Mouse (Mus musculus): Measurements from ENCODE around the gene Pusl1. TPM values are rescaled to one million over a fixed set of nuclear protein-coding genes. Genes with fewer than 3 reads are reported as not detected.

Pusl1 gene
- polyA plus RNA-seq (2014; fragmentation: Nextera tagmentation; extraction: Ambion mirVana), result 30.6 and 32.9 TPM in 2 replicates

DNA sequence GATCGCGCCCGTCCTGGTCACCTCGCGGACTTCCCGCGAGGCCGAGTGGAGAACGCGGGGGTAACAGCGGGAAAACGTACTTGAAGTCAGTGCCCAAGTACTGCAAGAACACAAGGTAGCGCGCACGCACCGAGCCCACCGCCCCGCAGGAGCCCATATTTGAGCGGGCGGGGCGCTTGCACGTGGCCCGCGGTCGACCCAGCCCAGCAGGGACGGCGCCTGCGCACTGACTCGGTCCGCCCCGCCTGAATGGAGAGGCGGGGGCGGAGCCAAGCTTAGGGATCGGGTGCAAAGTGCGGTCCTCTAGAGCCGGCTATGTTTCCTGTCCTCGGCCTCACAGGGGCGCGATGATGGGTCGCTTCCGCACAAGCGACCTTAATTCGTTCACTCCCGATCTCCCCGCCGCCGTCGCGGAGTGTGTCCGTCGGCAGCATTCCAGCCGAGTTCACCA lies at the start of gene Pusl1, which contains the start of gene Acap3:
Gene Pusl1, minus strand, starts transcription at position 231 of the 451 bp plus-strand sequence.
Gene Acap3, plus strand, starts transcription at position 272 of the 451 bp plus-strand sequence.
- Histone ChIP-seq H3K27ac (ENCODE audit: low read depth, low read length) (peak within 1 kb of the TSS; percentile 96), H3K36me3 (ENCODE audit: control insufficient read depth, insufficient read depth, low read length) (peaks cover 17% of the 10 kb centered on the region), H3K9ac (ENCODE audit: low read depth, low read length) (peak within 1 kb of the TSS; percentile 93), H3K4me3 (ENCODE audit: low read depth, low read length) (peak within 1 kb of the TSS; percentile 85), H3K9me3 (replicated peaks; ENCODE audit: control insufficient read depth, low read length) (no peaks in the 10 kb centered on the region), H3K27me3 (ENCODE audit: control insufficient read depth, insufficient read depth, low read length) (no peaks in the 10 kb centered on the region), H3K4me2 (peak within 1 kb of the TSS; percentile 98), H3K4me1 (ENCODE audit: control insufficient read depth, insufficient read depth, low read length) (peaks cover 27% of the 10 kb centered on the region)
- under 1% methylated on average over 52 of the region's 52 CpGs for WGBS (ENCODE audit: insufficient replicate concordance)
- peak; percentile 84 for ATAC-seq (replicated peaks; ENCODE audit: insufficient number of reproducible peaks, low FRiP score, low TSS enrichment)

DNA sequence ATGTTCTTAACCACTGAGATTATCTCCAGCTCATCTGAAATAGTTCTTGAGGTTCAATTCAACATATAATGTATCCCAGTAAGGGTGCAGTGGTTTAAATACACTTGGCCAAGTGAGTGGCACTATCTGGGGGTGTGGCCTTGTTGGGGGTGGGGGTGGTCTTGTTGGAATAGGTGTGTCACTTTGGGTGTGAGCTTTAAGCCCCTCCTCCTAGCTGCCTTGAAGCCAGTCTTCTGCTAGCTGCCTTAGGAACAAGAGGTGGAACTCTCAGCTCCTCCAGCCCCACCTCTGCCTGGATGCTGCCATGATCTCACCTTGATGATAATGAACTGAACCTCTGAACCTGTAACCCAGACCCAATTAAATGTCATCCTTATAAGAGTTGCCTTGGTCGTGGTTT lies 40.5 kb upstream of the Pusl1 start:
- no peak for ATAC-seq (replicated peaks; ENCODE audit: insufficient number of reproducible peaks, low FRiP score, low TSS enrichment)
- Histone ChIP-seq H3K4me3 (ENCODE audit: low read depth, low read length) (no peak overlapping the region), H3K9ac (ENCODE audit: low read depth, low read length) (no peak overlapping the region), H3K4me2 (no peak overlapping the region), H3K27ac (ENCODE audit: low read depth, low read length) (no peak overlapping the region), H3K36me3 (ENCODE audit: control insufficient read depth, insufficient read depth, low read length) (no peaks in the 10 kb centered on the region), H3K4me1 (ENCODE audit: control insufficient read depth, insufficient read depth, low read length) (no peaks in the 10 kb centered on the region), H3K9me3 (replicated peaks; ENCODE audit: control insufficient read depth, low read length) (no peaks in the 10 kb centered on the region), H3K27me3 (ENCODE audit: control insufficient read depth, insufficient read depth, low read length) (peaks cover 3% of the 10 kb centered on the region; the same call in 1 of the 2 replicates)
- WGBS (ENCODE audit: insufficient replicate concordance), result 63% methylated on average over 1 of the region's 1 CpGs

DNA sequence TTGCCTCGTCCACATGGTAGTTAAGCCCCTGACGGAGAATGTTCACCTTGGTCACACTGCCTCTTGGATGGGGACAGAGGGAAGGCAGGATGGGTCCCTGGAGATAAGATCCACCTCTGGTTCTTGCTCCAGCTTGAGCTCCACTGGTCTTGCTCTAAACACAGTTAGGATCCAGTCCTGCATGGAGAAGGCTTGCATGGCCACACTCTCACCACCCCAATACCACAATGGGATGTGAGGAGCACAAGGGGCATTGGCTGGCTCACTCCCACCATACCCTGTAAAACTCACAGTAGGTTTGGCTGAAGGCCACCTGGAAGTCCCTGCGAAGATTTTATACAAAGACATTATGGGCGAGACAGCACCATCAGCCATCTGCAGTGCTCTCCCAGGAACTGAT lies 17.2 kb upstream of the Pusl1 start:
- 82% methylated on average over 4 of the region's 4 CpGs for WGBS (ENCODE audit: insufficient replicate concordance)
- Histone ChIP-seq H3K27me3 (ENCODE audit: control insufficient read depth, insufficient read depth, low read length) (no peaks in the 10 kb centered on the region), H3K36me3 (ENCODE audit: control insufficient read depth, insufficient read depth, low read length) (no peaks in the 10 kb centered on the region; the same call in 1 of the 2 replicates), H3K9ac (ENCODE audit: low read depth, low read length) (no peak overlapping the region), H3K9me3 (replicated peaks; ENCODE audit: control insufficient read depth, low read length) (no peaks in the 10 kb centered on the region), H3K4me1 (ENCODE audit: control insufficient read depth, insufficient read depth, low read length) (no peaks in the 10 kb centered on the region), H3K4me3 (ENCODE audit: low read depth, low read length) (no peak overlapping the region), H3K4me2 (no peak overlapping the region), H3K27ac (ENCODE audit: low read depth, low read length) (no peak overlapping the region)
- ATAC-seq (replicated peaks; ENCODE audit: insufficient number of reproducible peaks, low FRiP score, low TSS enrichment), result no peak

DNA sequence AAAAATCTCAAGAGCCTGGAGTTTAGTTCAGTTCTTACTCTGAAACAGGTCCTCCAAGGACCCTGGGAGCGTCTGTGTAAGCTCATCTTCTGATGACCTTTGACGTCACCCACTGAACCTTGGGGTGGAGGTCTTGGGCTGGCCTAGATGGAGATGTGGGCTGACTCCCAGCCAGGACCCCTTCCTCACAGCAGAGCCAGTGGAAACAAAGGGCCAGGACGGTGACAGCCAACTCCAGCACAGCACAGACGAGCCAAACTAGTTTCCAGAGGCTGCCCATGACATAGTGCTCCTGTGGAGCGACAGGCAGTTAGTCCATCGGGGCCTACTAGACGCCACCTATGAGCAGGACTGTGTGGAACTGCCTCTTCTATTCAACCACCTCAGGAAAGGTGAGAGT lies 16.7 kb upstream of the Pusl1 start:
- Histone ChIP-seq H3K9me3 (replicated peaks; ENCODE audit: control insufficient read depth, low read length) (no peaks in the 10 kb centered on the region), H3K27ac (ENCODE audit: low read depth, low read length) (no peak overlapping the region), H3K4me1 (ENCODE audit: control insufficient read depth, insufficient read depth, low read length) (no peaks in the 10 kb centered on the region), H3K36me3 (ENCODE audit: control insufficient read depth, insufficient read depth, low read length) (peaks cover under 1% of the 10 kb centered on the region; the same call in 1 of the 2 replicates), H3K4me3 (ENCODE audit: low read depth, low read length) (no peak overlapping the region), H3K27me3 (ENCODE audit: control insufficient read depth, insufficient read depth, low read length) (no peaks in the 10 kb centered on the region), H3K4me2 (no peak overlapping the region), H3K9ac (ENCODE audit: low read depth, low read length) (no peak overlapping the region)
- ATAC-seq (replicated peaks; ENCODE audit: insufficient number of reproducible peaks, low FRiP score, low TSS enrichment), result no peak
- WGBS (ENCODE audit: insufficient replicate concordance), result 75% methylated on average over 7 of the region's 7 CpGs

DNA sequence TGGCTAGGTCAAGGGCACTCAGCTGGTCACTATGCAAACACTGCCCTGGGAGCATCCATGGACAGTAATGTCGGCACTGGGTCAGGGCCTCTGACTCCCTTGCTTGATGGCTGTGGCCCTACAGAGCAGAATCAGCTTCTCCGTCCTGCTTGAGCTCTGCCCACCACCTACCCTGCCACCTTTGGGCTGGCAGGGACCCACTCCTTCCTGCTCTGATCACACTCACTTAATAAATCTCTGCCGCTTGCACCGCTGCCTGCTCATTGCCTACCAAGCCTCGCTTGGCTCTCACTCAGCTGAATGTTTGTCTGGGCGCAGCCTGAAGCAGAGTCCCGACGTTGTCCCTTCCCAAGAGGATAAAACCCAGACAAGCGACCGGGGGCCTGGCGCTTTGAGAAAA lies 15.4 kb upstream of the Pusl1 start:
- Histone ChIP-seq H3K4me2 (no peak overlapping the region), H3K27me3 (ENCODE audit: control insufficient read depth, insufficient read depth, low read length) (no peaks in the 10 kb centered on the region), H3K9ac (ENCODE audit: low read depth, low read length) (no peak overlapping the region), H3K27ac (ENCODE audit: low read depth, low read length) (no peak overlapping the region), H3K36me3 (ENCODE audit: control insufficient read depth, insufficient read depth, low read length) (peaks cover 4% of the 10 kb centered on the region; the same call in 1 of the 2 replicates), H3K9me3 (replicated peaks; ENCODE audit: control insufficient read depth, low read length) (no peaks in the 10 kb centered on the region), H3K4me1 (ENCODE audit: control insufficient read depth, insufficient read depth, low read length) (no peaks in the 10 kb centered on the region), H3K4me3 (ENCODE audit: low read depth, low read length) (no peak overlapping the region)
- ATAC-seq (replicated peaks; ENCODE audit: insufficient number of reproducible peaks, low FRiP score, low TSS enrichment), result no peak
- WGBS (ENCODE audit: insufficient replicate concordance), result 84% methylated on average over 11 of the region's 11 CpGs

DNA sequence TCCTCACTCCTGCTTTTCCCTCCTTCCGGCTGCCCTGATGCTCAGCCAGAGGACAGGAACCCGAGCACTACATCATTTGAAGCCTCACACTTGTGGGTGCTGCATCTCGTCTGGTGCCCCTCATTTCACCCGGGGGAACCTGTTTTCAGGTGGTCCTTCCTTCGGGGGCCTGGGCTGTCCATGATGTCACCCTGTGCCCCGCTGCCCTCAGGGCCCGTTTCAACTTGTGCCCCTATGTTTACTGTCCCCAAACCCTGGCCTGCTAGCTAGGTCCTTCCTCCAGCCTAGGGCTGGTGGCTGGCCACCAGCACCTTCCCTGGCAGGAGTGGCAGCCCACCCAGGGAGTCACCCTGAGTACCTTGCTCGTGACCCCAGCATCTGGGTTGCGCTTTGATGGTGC lies 14.5 kb upstream of the Pusl1 start:
- Histone ChIP-seq H3K4me3 (ENCODE audit: low read depth, low read length) (no peak overlapping the region), H3K36me3 (ENCODE audit: control insufficient read depth, insufficient read depth, low read length) (peaks cover 6% of the 10 kb centered on the region; the same call in 1 of the 2 replicates), H3K4me1 (ENCODE audit: control insufficient read depth, insufficient read depth, low read length) (no peaks in the 10 kb centered on the region), H3K27me3 (ENCODE audit: control insufficient read depth, insufficient read depth, low read length) (no peaks in the 10 kb centered on the region), H3K27ac (ENCODE audit: low read depth, low read length) (no peak overlapping the region), H3K9ac (ENCODE audit: low read depth, low read length) (no peak overlapping the region), H3K4me2 (no peak overlapping the region), H3K9me3 (replicated peaks; ENCODE audit: control insufficient read depth, low read length) (no peaks in the 10 kb centered on the region)
- WGBS (ENCODE audit: insufficient replicate concordance), result 83% methylated on average over 9 of the region's 9 CpGs
- no peak for ATAC-seq (replicated peaks; ENCODE audit: insufficient number of reproducible peaks, low FRiP score, low TSS enrichment)

DNA sequence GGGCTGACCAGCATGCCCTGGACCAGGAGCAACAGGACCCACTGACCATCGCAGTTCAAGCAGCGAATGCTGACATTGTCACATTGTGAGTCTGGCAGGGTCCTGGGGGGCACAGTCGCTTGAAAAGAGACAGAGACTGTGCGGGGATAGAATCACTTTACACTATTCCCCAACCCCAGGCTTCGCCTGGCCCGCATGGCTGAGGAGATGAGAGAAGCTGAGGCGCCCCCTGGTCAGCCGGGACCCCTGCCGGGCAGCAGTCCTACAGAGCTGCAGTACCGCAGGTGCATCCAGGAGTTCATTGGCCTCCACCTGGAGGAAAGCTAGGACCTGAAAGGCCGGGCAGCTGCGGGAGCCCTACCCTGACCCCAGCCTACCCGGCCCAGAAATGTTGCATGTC lies 14.1 kb upstream of the Pusl1 start:
- Histone ChIP-seq H3K4me1 (ENCODE audit: control insufficient read depth, insufficient read depth, low read length) (no peaks in the 10 kb centered on the region), H3K4me3 (ENCODE audit: low read depth, low read length) (no peak overlapping the region), H3K9ac (ENCODE audit: low read depth, low read length) (no peak overlapping the region), H3K4me2 (no peak overlapping the region), H3K27me3 (ENCODE audit: control insufficient read depth, insufficient read depth, low read length) (no peaks in the 10 kb centered on the region), H3K9me3 (replicated peaks; ENCODE audit: control insufficient read depth, low read length) (no peaks in the 10 kb centered on the region), H3K27ac (ENCODE audit: low read depth, low read length) (no peak overlapping the region), H3K36me3 (ENCODE audit: control insufficient read depth, insufficient read depth, low read length) (peaks cover 6% of the 10 kb centered on the region; the same call in 1 of the 2 replicates)
- WGBS (ENCODE audit: insufficient replicate concordance), result 87% methylated on average over 13 of the region's 13 CpGs
- ATAC-seq (replicated peaks; ENCODE audit: insufficient number of reproducible peaks, low FRiP score, low TSS enrichment), result no peak

DNA sequence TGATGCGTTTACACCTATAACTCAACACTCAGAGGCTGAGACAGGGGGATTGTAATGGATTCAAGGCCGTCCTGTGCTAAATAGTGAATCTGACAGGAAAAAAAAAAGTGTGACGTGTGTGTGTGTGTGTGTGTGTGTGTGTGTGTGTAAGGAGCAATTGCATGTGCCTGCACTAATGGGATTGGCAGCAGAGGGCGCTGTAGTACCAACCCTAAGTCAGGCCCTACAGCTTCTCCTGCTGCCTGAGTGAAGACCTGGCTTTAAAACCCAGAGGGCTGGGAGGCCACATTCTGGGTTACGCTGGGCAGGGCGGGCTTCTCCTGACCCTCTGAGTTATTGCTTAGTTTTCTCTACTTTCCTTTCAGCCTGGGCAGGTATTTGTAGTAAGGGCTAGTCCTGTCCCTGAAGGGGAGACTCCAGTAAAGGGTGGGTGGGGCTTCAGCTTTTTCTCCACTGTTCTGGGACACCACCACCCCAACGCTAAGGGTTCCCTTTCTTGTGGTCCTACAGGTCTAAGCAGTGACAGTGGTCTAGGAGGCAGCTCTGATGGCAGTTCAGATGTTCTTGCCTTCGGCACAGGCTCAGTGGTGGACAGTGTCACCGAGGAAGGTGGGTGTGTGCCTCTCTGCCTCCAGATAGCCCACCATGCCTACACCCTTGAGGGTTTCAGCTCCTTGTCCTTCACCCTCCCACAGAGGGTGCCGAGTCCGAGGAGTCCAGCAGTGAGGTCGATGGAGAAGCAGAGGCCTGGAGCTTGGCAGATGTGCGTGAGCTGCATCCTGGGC lies 12.9 kb upstream of the Pusl1 start:
- H3K4me3 ChIP-seq (ENCODE audit: low read depth, low read length), result no peak overlapping the region
- H3K36me3 ChIP-seq (ENCODE audit: control insufficient read depth, insufficient read depth, low read length), result peaks cover 11% of the 10 kb centered on the region; the same call in 1 of the 2 replicates
- no peaks in the 10 kb centered on the region for H3K4me1 ChIP-seq (ENCODE audit: control insufficient read depth, insufficient read depth, low read length)
- no peak overlapping the region for H3K9ac ChIP-seq (ENCODE audit: low read depth, low read length)
- ATAC-seq (replicated peaks; ENCODE audit: insufficient number of reproducible peaks, low FRiP score, low TSS enrichment), result no peak
- no peaks in the 10 kb centered on the region for H3K27me3 ChIP-seq (ENCODE audit: control insufficient read depth, insufficient read depth, low read length)
- H3K27ac ChIP-seq (ENCODE audit: low read depth, low read length), result no peak overlapping the region
- WGBS (ENCODE audit: insufficient replicate concordance), result 91% methylated on average over 13 of the region's 13 CpGs
- H3K9me3 ChIP-seq (replicated peaks; ENCODE audit: control insufficient read depth, low read length), result no peaks in the 10 kb centered on the region
- H3K4me2 ChIP-seq, result no peak overlapping the region

All from heart, embryonic 11.5 days (tissue).